Mouse (Mus musculus) bone marrow macrophage, adult 2 months (primary cell): ENCODE results near the gene Ano1.

Experiments
- CTCF ChIP-seq: IDR thresholded peaks from 2 replicates; pipeline ENCODE4 v1.5.1; 2012; ENCODE audit warnings: low read depth, mild to moderate bottlenecking, low read length, moderate library complexity
- POLR2A ChIP-seq: IDR thresholded peaks from 2 replicates; pipeline ENCODE4 v1.6.1; 2012; ENCODE audit warnings: mild to moderate bottlenecking, low read depth, low read length, borderline replicate concordance

DNA sequence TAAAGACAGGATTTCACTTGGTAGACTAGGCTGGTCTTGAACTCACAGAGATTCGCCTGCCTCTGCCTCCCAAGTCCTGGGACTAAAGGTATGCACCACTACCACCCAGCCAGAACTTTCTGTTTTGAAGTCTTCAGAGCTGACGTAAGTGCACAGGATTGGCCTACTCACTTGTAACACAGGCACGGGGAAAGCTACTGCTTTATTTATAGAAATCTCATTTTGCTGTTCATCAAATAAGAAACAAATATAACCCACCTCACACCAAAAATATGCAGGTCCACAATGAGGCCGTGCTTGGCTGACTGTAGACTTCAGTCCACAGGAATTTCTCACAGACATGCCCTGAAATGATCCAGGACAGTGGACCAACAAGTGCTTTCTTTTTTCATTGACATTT is 31.8 kb downstream of the Ano1 start:
- no peak for TF ChIP-seq POLR2A
- TF ChIP-seq CTCF, result no peak
